Mouse (Mus musculus): ENCODE results near the gene Bicd2. TPM values are rescaled to one million over a fixed set of nuclear protein-coding genes. Genes with fewer than 3 reads are reported as not detected.

Gene Bicd2
- 19.4 and 21.0 TPM in 2 replicates for polyA plus RNA-seq (2012; rRNA removed)

GRCm38 (mm10) chr13:49341012-49341830 lies at the start of gene Bicd2:
TSS of gene Bicd2 (plus strand) at chr13:49341585.
- peak; percentile 95 to 97 for DNase-seq (ENCODE audit: low read depth in 1 of 2, low spot score in 2 of 2)
- peak within 1 kb of the TSS; percentile 78 for H3K4me3 ChIP-seq (ENCODE audit: extremely low read depth, insufficient read depth, insufficient read length)
- WGBS: under 1% methylated on average over 74 of the region's 74 CpGs
- no peaks in the 10 kb centered on the region for H3K27me3 ChIP-seq (ENCODE audit: control insufficient read depth, insufficient read depth, low read length)
- TF ChIP-seq POLR2A (IDR thresholded peaks at IDR 0.05; ENCODE audit: low read depth, low read length): peak; percentile 62
- no peak for TF ChIP-seq CTCF (IDR thresholded peaks at IDR 0.05; ENCODE audit: extremely low read depth, insufficient read depth, insufficient read length, insufficient replicate concordance)
- H3K36me3 ChIP-seq (ENCODE audit: control insufficient read depth, insufficient read depth, low read length): no peaks in the 10 kb centered on the region
- H3K4me1 ChIP-seq (ENCODE audit: control insufficient read depth, insufficient read depth, insufficient read length): peaks cover 15% of the 10 kb centered on the region; the same call in 1 of the 2 replicates
- H3K27ac ChIP-seq (ENCODE audit: insufficient read depth, low read length): peak within 1 kb of the TSS; percentile 76

GRCm38 (mm10) chr13:49291949-49292348 lies 49.4 kb upstream of the Bicd2 start:
- Histone ChIP-seq H3K36me3 (ENCODE audit: control insufficient read depth, insufficient read depth, low read length) (peaks cover 32% of the 10 kb centered on the region), H3K4me1 (ENCODE audit: control insufficient read depth, insufficient read depth, insufficient read length) (no peaks in the 10 kb centered on the region; the same call in 1 of the 2 replicates), H3K27ac (ENCODE audit: insufficient read depth, low read length) (no peak overlapping the region), H3K27me3 (ENCODE audit: control insufficient read depth, insufficient read depth, low read length) (no peaks in the 10 kb centered on the region), H3K4me3 (ENCODE audit: extremely low read depth, insufficient read depth, insufficient read length) (no peak overlapping the region)
- TF ChIP-seq POLR2A (IDR thresholded peaks at IDR 0.05; ENCODE audit: low read depth, low read length) (no peak; the same call in 1 of the 2 replicates), CTCF (IDR thresholded peaks at IDR 0.05; ENCODE audit: extremely low read depth, insufficient read depth, insufficient read length, insufficient replicate concordance) (no peak)
- no peak for DNase-seq (ENCODE audit: low read depth in 1 of 2, low spot score in 2 of 2)
- 47% methylated on average over 6 of the region's 6 CpGs for WGBS

- Histone ChIP-seq H3K4me1 (ENCODE audit: control insufficient read depth, insufficient read depth, insufficient read length) (peaks cover 9% of the 10 kb centered on the region), H3K27ac (ENCODE audit: insufficient read depth, low read length) (no peak overlapping the region), H3K4me3 (ENCODE audit: extremely low read depth, insufficient read depth, insufficient read length) (no peak overlapping the region), H3K27me3 (ENCODE audit: control insufficient read depth, insufficient read depth, low read length) (no peaks in the 10 kb centered on the region), H3K36me3 (ENCODE audit: control insufficient read depth, insufficient read depth, low read length) (peaks cover 24% of the 10 kb centered on the region)
- 66% methylated on average over 9 of the region's 9 CpGs for WGBS
- no peak for DNase-seq (ENCODE audit: low read depth in 1 of 2, low spot score in 2 of 2)
- TF ChIP-seq CTCF (IDR thresholded peaks at IDR 0.05; ENCODE audit: extremely low read depth, insufficient read depth, insufficient read length, insufficient replicate concordance) (no peak), POLR2A (IDR thresholded peaks at IDR 0.05; ENCODE audit: low read depth, low read length) (no peak)
These were observed 47.3 kb upstream of the Bicd2 start for GRCm38 (mm10) chr13:49294108-49294507.

DNA sequence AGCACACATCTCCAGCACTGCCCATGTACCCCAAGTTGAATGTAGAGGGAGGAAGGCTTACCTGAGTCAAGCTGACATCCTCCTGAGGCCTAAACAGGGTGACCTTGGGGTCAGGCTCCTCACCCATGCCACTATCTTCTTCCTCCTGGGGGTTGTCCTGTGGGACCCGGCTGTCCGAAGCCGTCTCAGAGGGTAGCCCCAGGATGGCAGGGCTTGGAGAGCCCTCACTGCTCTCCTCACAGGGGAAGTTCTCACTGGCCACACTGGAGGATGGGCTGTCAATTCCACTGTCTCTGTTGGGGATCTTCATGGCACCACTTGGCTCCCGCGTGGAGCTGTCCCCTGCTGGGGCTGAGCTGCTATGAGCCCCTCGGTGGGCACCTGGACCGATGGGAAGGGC lies 45.1 kb upstream of the Bicd2 start:
- 94% methylated on average over 7 of the region's 7 CpGs for WGBS
- Histone ChIP-seq H3K27me3 (ENCODE audit: control insufficient read depth, insufficient read depth, low read length) (no peaks in the 10 kb centered on the region), H3K4me1 (ENCODE audit: control insufficient read depth, insufficient read depth, insufficient read length) (peaks cover 15% of the 10 kb centered on the region; the same call in 1 of the 2 replicates), H3K4me3 (ENCODE audit: extremely low read depth, insufficient read depth, insufficient read length) (no peak overlapping the region), H3K27ac (ENCODE audit: insufficient read depth, low read length) (no peak overlapping the region), H3K36me3 (ENCODE audit: control insufficient read depth, insufficient read depth, low read length) (peaks cover 13% of the 10 kb centered on the region)
- no peak for DNase-seq (ENCODE audit: low read depth in 1 of 2, low spot score in 2 of 2)
- TF ChIP-seq POLR2A (IDR thresholded peaks at IDR 0.05; ENCODE audit: low read depth, low read length): no peak
- TF ChIP-seq CTCF (IDR thresholded peaks at IDR 0.05; ENCODE audit: extremely low read depth, insufficient read depth, insufficient read length, insufficient replicate concordance): no peak

DNA sequence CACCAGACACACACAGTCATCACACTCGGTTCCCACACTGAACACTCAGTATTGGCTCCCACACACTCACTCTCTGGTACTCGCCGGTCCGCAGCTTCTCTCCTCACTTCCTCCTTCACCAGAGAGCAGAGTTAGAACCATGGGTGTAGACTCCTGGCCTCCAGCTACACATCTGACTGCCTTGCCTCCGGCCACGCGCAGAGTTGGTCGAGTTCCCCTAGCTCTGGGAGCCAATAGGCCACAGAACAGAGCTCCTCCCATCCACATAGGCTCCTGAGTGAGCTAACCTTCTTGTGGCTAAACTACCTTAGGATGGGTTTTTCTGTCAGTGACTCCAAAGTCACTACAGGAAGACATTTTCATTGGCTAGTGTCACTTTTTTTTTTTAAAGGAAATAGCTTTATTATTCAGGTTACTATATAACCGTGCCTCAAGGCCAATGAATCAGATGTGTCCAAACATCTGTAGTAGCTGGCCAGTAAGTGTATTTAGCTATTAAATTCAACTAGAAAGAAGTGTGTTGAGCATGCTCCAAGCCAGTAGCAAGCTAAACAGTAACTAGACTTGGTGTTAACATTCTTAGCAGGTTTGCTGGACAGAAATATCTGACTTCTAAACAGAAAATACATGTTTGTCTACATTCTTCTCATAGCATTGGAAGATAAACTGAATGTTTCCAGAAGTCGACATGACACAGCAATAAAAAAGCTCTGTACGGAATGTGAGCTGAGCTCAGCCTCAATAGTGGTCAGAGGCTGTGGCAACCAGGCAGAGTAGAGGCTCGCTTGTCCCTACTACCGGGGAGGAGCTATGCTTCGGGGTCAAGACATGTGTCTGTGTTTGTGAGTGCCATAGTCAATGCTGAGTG lies 42.6 kb upstream of the Bicd2 start:
- Histone ChIP-seq H3K4me1 (ENCODE audit: control insufficient read depth, insufficient read depth, insufficient read length) (peaks cover 15% of the 10 kb centered on the region; the same call in 1 of the 2 replicates), H3K4me3 (ENCODE audit: extremely low read depth, insufficient read depth, insufficient read length) (no peak overlapping the region), H3K27me3 (ENCODE audit: control insufficient read depth, insufficient read depth, low read length) (no peaks in the 10 kb centered on the region), H3K27ac (ENCODE audit: insufficient read depth, low read length) (peak overlapping the region; percentile 50), H3K36me3 (ENCODE audit: control insufficient read depth, insufficient read depth, low read length) (peaks cover 10% of the 10 kb centered on the region)
- DNase-seq (ENCODE audit: low read depth in 1 of 2, low spot score in 2 of 2): peak; percentile 22 to 53
- 27% methylated on average over 14 of the region's 14 CpGs for WGBS
- TF ChIP-seq CTCF (IDR thresholded peaks at IDR 0.05; ENCODE audit: extremely low read depth, insufficient read depth, insufficient read length, insufficient replicate concordance): no peak
- no peak for TF ChIP-seq POLR2A (IDR thresholded peaks at IDR 0.05; ENCODE audit: low read depth, low read length)

DNA sequence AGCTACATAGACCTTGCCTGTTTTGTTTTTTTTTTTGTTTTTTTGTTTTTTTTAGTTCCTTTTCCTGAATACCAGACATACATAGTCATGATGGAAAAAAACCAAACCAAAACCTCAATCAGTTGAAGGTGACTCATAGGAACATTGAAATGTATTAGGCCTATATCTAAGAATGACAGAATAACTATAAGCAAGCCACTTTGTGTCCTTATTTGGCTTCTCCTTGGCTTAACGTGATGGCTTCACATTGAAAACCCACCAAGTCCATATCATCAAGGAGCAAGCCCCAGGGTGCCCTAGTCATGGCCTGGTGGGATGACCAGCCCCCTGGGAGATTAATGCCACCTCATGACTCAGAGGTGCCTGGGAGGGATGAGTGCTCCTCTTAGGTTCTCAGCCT lies 40.6 kb upstream of the Bicd2 start:
- no peak for DNase-seq (ENCODE audit: low read depth in 1 of 2, low spot score in 2 of 2)
- Histone ChIP-seq H3K4me3 (ENCODE audit: extremely low read depth, insufficient read depth, insufficient read length) (no peak overlapping the region), H3K27ac (ENCODE audit: insufficient read depth, low read length) (no peak overlapping the region), H3K27me3 (ENCODE audit: control insufficient read depth, insufficient read depth, low read length) (no peaks in the 10 kb centered on the region), H3K4me1 (ENCODE audit: control insufficient read depth, insufficient read depth, insufficient read length) (peaks cover 15% of the 10 kb centered on the region; the same call in 1 of the 2 replicates), H3K36me3 (ENCODE audit: control insufficient read depth, insufficient read depth, low read length) (peaks cover 8% of the 10 kb centered on the region; the same call in 1 of the 2 replicates)
- no peak for TF ChIP-seq CTCF (IDR thresholded peaks at IDR 0.05; ENCODE audit: extremely low read depth, insufficient read depth, insufficient read length, insufficient replicate concordance)
- TF ChIP-seq POLR2A (IDR thresholded peaks at IDR 0.05; ENCODE audit: low read depth, low read length): no peak
- WGBS: 64% methylated on average over 1 of the region's 1 CpGs
